In the genomic region with DNA sequence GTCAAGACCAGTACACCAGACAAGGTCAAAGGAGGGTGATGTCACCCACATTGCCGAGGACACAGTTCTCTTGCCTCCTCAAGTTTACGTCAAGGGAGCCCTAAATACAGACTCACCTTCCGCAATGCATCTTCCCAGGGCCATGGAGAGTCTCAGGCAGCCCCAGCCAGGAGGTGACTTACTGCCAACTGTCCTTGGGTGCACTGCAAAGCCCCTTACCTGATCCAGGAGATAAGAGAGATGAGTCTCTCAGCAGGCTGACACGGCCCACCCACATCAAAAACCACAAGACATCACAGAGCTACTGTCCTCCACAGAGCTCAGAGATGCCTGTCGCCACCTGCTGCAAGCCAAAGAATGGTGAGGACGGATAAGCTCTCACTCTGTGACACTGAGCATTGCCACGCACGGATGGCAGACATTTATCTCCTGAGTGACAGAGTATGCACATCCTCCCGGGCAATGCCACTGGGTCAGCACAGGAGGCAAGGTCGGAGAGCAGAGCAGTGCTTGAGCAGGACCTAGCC, we compare ENCODE assay signal across 13 mouse cellular contexts. TPM values are rescaled to one million over a fixed set of nuclear protein-coding genes. Genes with fewer than 3 reads are reported as not detected.
DNase-seq lines count a peak whose midpoint lies in the region; ATAC-seq lines count a peak whose summit lies in the region.
"Had no signal": no experiment of that assay in that cellular context is flagged by ENCODE, and none has a peak within 500 bp of the region (broad histone marks: within the 10 kb centered on the region; RNA-seq: fewer than 3 reads in every experiment).

A gene (minus strand): TSS at position 205 of the 527 bp plus-strand sequence.

- peak; percentile 19 for ATAC-seq in inflammation-experienced regulatory T-cells, adult 6 months

- peak; percentile 88 for DNase-seq in heart, adult 11 months
- DNase-seq in heart, postnatal 10 days = no peak
- peak; percentile 31 to 39 for DNase-seq in spleen, postnatal 36 days (ENCODE audit: low spot score in 2 of 2)
- no peak for DNase-seq in spleen, postnatal 14 days (ENCODE audit: low spot score in 2 of 2)
- peak; percentile 79 for DNase-seq in thymus, postnatal 25 days
- no peak for DNase-seq in right cerebral cortex, postnatal 4 days
- DNase-seq in lung, postnatal 36 days = no peak
- DNase-seq: cerebellum, adult 9-10 months; kidney, adult 2 months; right cerebral cortex, adult 18-20 months had no signal

- intact Hi-C loops in heart, postnatal 10 days (cut with DNase I) = no loop called here

RNA-seq across cellular contexts. Expression of the gene that starts here (rescaled TPM):
- under 1 TPM in 1 of 2 experiments, not detected in 1; 0.10 TPM for total RNA-seq in heart, postnatal 10 days (2021)
- 1 to 10 TPM; 2.8 to 5.4 (median 4.9) TPM for polyA plus RNA-seq in inflammation-experienced regulatory T-cells, adult 6 months (2017; shearing (Covaris generic))
- total RNA-seq: gastrocnemius, adult 18-20 months; left cerebral cortex, adult 2 months had no signal

Comparison
In these comparisons a context has a peak if more than half of its experiments do, and no peak if none do; other contexts are left out.
1. DNase-seq: peak in heart, adult 11 months (single experiment), spleen, postnatal 36 days (2 of 2) and thymus, postnatal 25 days (single experiment); none in heart, postnatal 10 days (0 of 2), spleen, postnatal 14 days (0 of 2), right cerebral cortex, postnatal 4 days (single experiment) and lung, postnatal 36 days (single experiment).